Mouse (Mus musculus): ENCODE measurements around the gene Tspan14. TPM values are rescaled to one million over a fixed set of nuclear protein-coding genes. Genes with fewer than 3 reads are reported as not detected.

The Tspan14 gene
- polyA plus RNA-seq, 1 experiment from 2014 or later, result 65.3 TPM

DNA sequence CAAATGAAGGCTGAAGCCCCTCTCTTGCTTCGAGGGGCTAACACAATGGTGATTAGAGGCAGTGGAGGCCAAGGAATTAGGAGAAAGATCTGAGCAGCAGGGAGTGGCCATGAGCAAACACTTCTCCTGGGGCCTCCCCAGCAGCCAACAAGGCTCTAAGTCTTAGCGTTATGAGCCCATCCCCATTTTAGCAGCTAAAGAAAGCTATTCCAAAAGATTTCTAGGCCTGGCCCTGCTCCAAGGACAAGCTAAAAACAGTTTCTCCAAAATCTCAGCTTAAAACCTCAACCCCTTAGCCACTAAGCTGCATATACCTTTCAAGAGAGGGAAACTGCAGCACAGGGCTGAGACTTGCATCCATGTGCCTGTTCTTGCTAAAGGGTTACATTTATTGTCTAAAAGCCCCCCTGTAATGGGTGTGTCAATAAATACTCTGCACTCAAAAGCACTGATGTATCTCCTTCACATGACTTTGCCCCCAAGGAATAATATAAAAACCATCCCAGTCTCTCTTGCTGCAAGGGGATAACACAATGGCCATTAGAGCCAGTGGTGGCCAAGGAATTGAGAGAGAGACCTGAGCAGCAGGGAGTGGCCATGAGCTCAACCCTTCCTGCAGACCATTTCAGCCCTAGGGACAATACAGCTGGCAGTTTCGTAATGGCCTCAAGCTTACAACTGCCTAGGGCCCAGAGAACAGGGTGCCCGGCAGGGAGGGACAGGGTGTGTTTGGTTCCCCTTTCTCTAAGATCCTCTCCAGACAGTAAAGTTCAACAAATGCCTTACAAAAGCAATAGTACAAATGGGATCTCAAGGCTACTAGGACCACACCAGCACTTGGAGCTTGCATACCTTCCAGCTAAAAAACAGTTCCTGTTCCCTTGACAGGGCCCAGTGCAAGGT lies 8.3 kb downstream of the Tspan14 start:
- H3K9me3 ChIP-seq (ENCODE audit: control insufficient read depth, low read length), result no peaks in the 10 kb centered on the region
- H3K27ac ChIP-seq (ENCODE audit: low read depth, low read length), result peak overlapping the region; percentile 73
- peak overlapping the region; percentile 43 for H3K4me2 ChIP-seq
- H3K27me3 ChIP-seq (replicated peaks; ENCODE audit: control insufficient read depth, insufficient read depth, low read length), result no peaks in the 10 kb centered on the region
- peaks cover 90% of the 10 kb centered on the region for H3K4me1 ChIP-seq (replicated peaks; ENCODE audit: control insufficient read depth, insufficient read depth, low read length)
- ATAC-seq (replicated peaks; ENCODE audit: low FRiP score) (no peak), DNase-seq (ENCODE audit: low spot score) (no peak)
- WGBS, result 33% methylated on average over 4 of the region's 4 CpGs
- H3K4me3 ChIP-seq (ENCODE audit: low read depth, low read length), result no peak overlapping the region
- peak overlapping the region; percentile 10; the same call in 1 of the 2 replicates for H3K9ac ChIP-seq (ENCODE audit: low read depth, low read length)
- no peaks in the 10 kb centered on the region for H3K36me3 ChIP-seq (ENCODE audit: control insufficient read depth, insufficient read depth, low read length)

DNA sequence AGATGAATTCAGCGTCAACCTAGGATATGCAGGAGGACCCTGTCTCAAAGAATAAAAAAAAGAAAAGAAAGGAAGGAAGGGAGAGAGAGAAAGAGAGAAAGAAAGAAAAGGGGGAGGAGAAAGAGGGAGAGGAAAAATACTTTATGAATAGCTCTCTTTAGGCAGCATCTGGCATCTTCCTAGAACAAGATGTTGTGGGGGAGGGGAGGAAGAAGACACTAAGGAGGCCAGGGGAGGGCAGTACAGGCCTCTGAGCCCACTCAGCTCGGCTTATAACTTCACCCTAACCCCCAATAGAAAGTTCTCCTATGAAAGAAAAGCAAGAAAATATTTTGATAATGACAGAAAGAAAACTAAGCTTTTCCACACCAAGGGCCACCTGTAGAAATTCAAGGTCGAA lies 9.0 kb downstream of the Tspan14 start:
- 46% methylated on average over 3 of the region's 3 CpGs for WGBS
- DNase-seq (ENCODE audit: low spot score) (no peak), ATAC-seq (replicated peaks; ENCODE audit: low FRiP score) (no peak)
- Histone ChIP-seq H3K4me1 (replicated peaks; ENCODE audit: control insufficient read depth, insufficient read depth, low read length) (peaks cover 90% of the 10 kb centered on the region), H3K36me3 (ENCODE audit: control insufficient read depth, insufficient read depth, low read length) (no peaks in the 10 kb centered on the region), H3K9ac (ENCODE audit: low read depth, low read length) (0 out of 2 replicates have a peak overlapping the region, but pooled peaks have one; percentile 2), H3K27ac (ENCODE audit: low read depth, low read length) (peak overlapping the region; percentile 73), H3K4me3 (ENCODE audit: low read depth, low read length) (no peak overlapping the region), H3K9me3 (ENCODE audit: control insufficient read depth, low read length) (no peaks in the 10 kb centered on the region), H3K4me2 (peak overlapping the region; percentile 43), H3K27me3 (replicated peaks; ENCODE audit: control insufficient read depth, insufficient read depth, low read length) (no peaks in the 10 kb centered on the region)

DNA sequence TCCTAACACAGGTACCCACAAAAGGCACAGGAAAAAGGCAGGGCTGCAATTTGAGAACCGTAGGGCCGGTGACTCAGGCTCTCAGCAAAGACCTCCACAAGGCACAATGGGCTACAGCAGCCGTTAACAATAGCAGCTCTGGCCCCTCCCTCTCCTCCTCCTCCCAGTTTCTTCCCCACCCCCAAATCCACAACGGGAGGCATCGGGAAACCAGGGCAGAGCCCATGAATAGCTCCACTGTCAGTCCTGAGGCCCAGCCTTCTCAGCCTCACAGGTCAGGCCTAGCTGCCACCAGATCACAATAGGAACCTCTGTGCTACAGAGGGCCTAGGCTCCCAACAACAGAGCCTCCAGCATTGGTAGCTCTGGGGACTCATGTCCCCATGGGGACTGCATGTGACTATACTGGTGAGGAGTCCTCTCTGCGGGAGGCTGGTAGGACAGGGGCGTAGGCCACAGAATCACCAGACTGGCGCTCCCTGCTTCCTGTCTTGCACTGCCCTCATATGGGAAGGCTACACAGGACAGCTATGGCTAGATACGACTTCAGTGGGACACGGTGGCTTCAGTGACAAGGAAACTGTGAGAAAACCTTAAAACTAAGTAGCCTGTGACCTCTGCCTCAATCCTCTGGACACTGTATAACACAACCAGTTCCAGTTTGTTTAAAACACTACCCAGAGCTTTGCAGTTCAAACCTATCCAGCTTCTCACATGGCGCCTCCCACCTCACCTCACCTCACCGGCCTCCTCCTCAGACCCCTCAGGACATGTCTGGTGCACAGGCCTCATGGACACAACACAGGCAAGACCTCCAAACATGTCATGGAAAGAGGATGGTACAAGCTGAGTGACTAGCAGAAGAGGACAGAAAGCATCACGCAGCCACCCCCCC lies 10.1 kb downstream of the Tspan14 start:
- H3K4me3 ChIP-seq (ENCODE audit: low read depth, low read length), result no peak overlapping the region
- H3K27me3 ChIP-seq (replicated peaks; ENCODE audit: control insufficient read depth, insufficient read depth, low read length), result no peaks in the 10 kb centered on the region
- peak overlapping the region; percentile 68 for H3K9ac ChIP-seq (ENCODE audit: low read depth, low read length)
- H3K9me3 ChIP-seq (ENCODE audit: control insufficient read depth, low read length), result no peaks in the 10 kb centered on the region
- ATAC-seq (replicated peaks; ENCODE audit: low FRiP score) (peak; percentile 73), DNase-seq (ENCODE audit: low spot score) (peak; percentile 69)
- H3K36me3 ChIP-seq (ENCODE audit: control insufficient read depth, insufficient read depth, low read length), result no peaks in the 10 kb centered on the region
- H3K4me2 ChIP-seq, result peak overlapping the region; percentile 54
- H3K4me1 ChIP-seq (replicated peaks; ENCODE audit: control insufficient read depth, insufficient read depth, low read length), result peaks cover 86% of the 10 kb centered on the region
- 31% methylated on average over 13 of the region's 13 CpGs for WGBS
- peak overlapping the region; percentile 86 for H3K27ac ChIP-seq (ENCODE audit: low read depth, low read length)

DNA sequence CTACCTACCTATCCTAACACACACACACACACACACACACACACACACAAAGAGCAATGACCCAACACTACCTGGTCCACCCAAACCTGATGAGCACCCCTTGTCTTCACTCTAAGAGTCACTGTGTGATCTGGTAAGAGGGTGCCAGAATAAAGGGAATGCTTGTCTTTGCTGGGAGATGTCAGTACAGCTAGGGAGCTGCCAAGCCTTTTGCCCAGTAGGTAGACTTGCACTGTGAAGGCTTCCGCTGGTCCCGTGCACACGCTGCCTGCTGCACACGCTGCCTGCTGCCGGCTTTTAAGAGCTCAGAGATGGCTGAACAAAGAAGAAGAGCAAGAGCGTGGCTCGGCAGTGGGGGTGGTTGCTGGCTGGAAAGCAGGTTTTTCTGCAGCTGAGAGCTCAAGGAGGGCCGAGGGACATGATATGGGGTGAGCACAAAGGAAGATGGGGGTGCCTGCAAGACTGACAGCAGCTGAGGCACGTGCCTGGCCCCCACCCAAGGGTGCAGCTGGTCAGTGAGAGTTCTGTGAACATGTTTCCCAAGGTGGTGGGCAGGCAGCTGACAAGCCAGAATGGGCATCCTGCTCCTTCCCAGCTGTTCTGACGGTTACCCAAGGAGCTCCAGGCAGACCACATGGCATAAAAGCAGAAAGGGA lies 10.9 kb downstream of the Tspan14 start:
- WGBS, result 31% methylated on average over 10 of the region's 10 CpGs
- Histone ChIP-seq H3K4me1 (replicated peaks; ENCODE audit: control insufficient read depth, insufficient read depth, low read length) (peaks cover 90% of the 10 kb centered on the region), H3K9me3 (ENCODE audit: control insufficient read depth, low read length) (no peaks in the 10 kb centered on the region), H3K4me3 (ENCODE audit: low read depth, low read length) (no peak overlapping the region), H3K27me3 (replicated peaks; ENCODE audit: control insufficient read depth, insufficient read depth, low read length) (no peaks in the 10 kb centered on the region), H3K36me3 (ENCODE audit: control insufficient read depth, insufficient read depth, low read length) (no peaks in the 10 kb centered on the region), H3K27ac (ENCODE audit: low read depth, low read length) (peak overlapping the region; percentile 86), H3K4me2 (peak overlapping the region; percentile 54), H3K9ac (ENCODE audit: low read depth, low read length) (peak overlapping the region; percentile 68)
- DNase-seq (ENCODE audit: low spot score) (no peak), ATAC-seq (replicated peaks; ENCODE audit: low FRiP score) (0 out of 2 replicates have a peak, but pooled peaks have one; percentile 0)

DNA sequence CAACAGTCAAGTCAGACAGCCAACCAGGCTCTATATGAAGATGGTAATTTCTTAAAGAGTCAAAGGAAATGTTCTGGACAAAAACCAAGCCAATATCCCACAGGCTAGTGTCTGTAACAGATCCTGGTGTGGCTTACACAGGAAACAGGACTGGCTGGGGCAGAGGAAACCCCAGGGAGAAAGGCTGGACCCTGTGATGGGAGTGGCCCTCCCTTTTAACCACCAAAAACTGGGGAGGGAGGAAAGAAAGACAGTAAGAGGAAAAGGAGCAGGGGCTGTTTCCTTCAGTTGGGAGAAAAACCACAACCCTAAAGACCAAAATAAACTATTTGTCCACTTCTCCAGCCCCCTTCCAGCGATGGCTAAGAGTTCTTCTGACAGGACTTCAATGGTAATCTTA lies 11.5 kb downstream of the Tspan14 start:
- Histone ChIP-seq H3K9me3 (ENCODE audit: control insufficient read depth, low read length) (no peaks in the 10 kb centered on the region), H3K9ac (ENCODE audit: low read depth, low read length) (0 out of 2 replicates have a peak overlapping the region, but pooled peaks have one; percentile 20), H3K27me3 (replicated peaks; ENCODE audit: control insufficient read depth, insufficient read depth, low read length) (no peaks in the 10 kb centered on the region), H3K4me2 (peak overlapping the region; percentile 54), H3K36me3 (ENCODE audit: control insufficient read depth, insufficient read depth, low read length) (no peaks in the 10 kb centered on the region), H3K4me1 (replicated peaks; ENCODE audit: control insufficient read depth, insufficient read depth, low read length) (peaks cover 92% of the 10 kb centered on the region), H3K27ac (ENCODE audit: low read depth, low read length) (peak overlapping the region; percentile 86), H3K4me3 (ENCODE audit: low read depth, low read length) (no peak overlapping the region)
- whole genome bisulfite sequencing, result 37% methylated on average over 1 of the region's 1 CpGs
- DNase-seq (ENCODE audit: low spot score) (no peak), ATAC-seq (replicated peaks; ENCODE audit: low FRiP score) (no peak)

DNA sequence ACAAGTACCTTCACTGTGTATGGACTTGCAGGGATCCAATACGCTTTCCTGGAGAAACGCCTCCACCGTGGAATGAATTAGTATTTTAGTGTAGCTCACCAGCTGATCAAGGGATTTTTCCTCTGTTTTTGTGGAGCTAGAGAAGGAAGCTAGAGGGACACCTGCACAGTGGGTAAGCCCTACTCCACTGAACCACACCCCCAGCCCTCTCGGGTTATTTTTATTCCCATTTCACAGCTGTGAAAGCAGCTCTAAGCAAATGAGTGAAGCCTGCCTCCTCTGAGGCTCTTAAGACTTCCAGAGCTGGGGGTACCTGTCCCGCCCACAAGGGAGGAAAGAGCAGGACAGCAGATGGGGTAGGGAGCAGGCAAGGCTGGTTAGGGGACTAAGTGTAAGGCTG lies 13.2 kb downstream of the Tspan14 start:
- WGBS, result 70% methylated on average over 5 of the region's 5 CpGs
- H3K4me3 ChIP-seq (ENCODE audit: low read depth, low read length), result no peak overlapping the region
- ATAC-seq (replicated peaks; ENCODE audit: low FRiP score), result no peak
- H3K9me3 ChIP-seq (ENCODE audit: control insufficient read depth, low read length), result no peaks in the 10 kb centered on the region
- H3K27me3 ChIP-seq (replicated peaks; ENCODE audit: control insufficient read depth, insufficient read depth, low read length), result no peaks in the 10 kb centered on the region
- DNase-seq (ENCODE audit: low spot score), result no peak
- peaks cover 91% of the 10 kb centered on the region for H3K4me1 ChIP-seq (replicated peaks; ENCODE audit: control insufficient read depth, insufficient read depth, low read length)
- no peak overlapping the region for H3K27ac ChIP-seq (ENCODE audit: low read depth, low read length)
- no peaks in the 10 kb centered on the region for H3K36me3 ChIP-seq (ENCODE audit: control insufficient read depth, insufficient read depth, low read length)
- H3K4me2 ChIP-seq, result no peak overlapping the region
- H3K9ac ChIP-seq (ENCODE audit: low read depth, low read length), result no peak overlapping the region

DNA sequence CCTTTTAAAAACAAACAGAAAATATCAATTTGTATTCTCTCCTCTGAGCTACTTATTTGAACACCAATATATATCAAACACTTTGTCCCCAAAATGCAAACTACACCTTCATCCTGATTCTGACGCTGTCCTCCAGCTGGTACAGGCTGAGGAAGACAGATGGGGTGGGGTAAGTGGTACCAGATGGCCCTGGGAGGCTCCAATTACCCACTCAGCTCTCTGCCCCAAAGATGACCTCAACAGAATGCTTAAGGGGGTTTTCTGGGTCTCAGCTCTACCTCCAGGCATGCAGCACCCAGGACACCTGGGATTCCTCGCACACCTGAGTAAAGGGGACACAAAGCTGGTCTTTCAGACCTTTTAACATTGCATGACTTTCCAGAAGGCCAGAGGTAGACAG lies 13.9 kb downstream of the Tspan14 start:
- no peaks in the 10 kb centered on the region for H3K36me3 ChIP-seq (ENCODE audit: control insufficient read depth, insufficient read depth, low read length)
- no peak overlapping the region for H3K27ac ChIP-seq (ENCODE audit: low read depth, low read length)
- H3K4me3 ChIP-seq (ENCODE audit: low read depth, low read length), result no peak overlapping the region
- H3K27me3 ChIP-seq (replicated peaks; ENCODE audit: control insufficient read depth, insufficient read depth, low read length), result no peaks in the 10 kb centered on the region
- H3K4me1 ChIP-seq (replicated peaks; ENCODE audit: control insufficient read depth, insufficient read depth, low read length), result peaks cover 91% of the 10 kb centered on the region
- ATAC-seq (replicated peaks; ENCODE audit: low FRiP score) (no peak), DNase-seq (ENCODE audit: low spot score) (no peak)
- no peak overlapping the region for H3K9ac ChIP-seq (ENCODE audit: low read depth, low read length)
- H3K9me3 ChIP-seq (ENCODE audit: control insufficient read depth, low read length), result no peaks in the 10 kb centered on the region
- H3K4me2 ChIP-seq, result no peak overlapping the region
- WGBS, result 66% methylated on average over 2 of the region's 2 CpGs

DNA sequence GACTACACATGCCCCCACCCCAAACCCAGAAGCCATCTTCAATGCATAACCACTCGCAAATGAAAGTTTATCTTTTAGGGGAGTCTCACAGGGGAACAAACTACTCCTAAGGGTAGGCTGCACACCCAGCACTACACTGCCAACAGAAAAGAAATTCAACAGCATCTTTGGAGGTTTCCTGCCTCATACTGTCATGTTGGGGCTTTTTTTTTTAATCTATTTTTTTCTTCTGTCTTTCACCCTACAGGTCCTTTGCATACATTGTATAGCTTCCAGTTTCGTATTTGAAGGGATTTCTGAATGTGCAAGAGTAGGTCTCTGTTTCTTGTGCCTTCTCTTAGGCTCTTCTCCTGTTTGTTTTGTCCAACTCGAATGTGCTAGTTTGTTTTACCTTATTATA lies 14.3 kb downstream of the Tspan14 start:
- no peak for ATAC-seq (replicated peaks; ENCODE audit: low FRiP score)
- Histone ChIP-seq H3K36me3 (ENCODE audit: control insufficient read depth, insufficient read depth, low read length) (no peaks in the 10 kb centered on the region), H3K9me3 (ENCODE audit: control insufficient read depth, low read length) (no peaks in the 10 kb centered on the region), H3K9ac (ENCODE audit: low read depth, low read length) (no peak overlapping the region), H3K4me2 (no peak overlapping the region), H3K27ac (ENCODE audit: low read depth, low read length) (no peak overlapping the region), H3K27me3 (replicated peaks; ENCODE audit: control insufficient read depth, insufficient read depth, low read length) (no peaks in the 10 kb centered on the region), H3K4me3 (ENCODE audit: low read depth, low read length) (no peak overlapping the region), H3K4me1 (replicated peaks; ENCODE audit: control insufficient read depth, insufficient read depth, low read length) (peaks cover 90% of the 10 kb centered on the region)
- 74% methylated on average over 3 of the region's 3 CpGs for WGBS
- no peak for DNase-seq (ENCODE audit: low spot score)
